Mouse (Mus musculus) neural tube, embryonic 10.5 days (tissue): ENCODE measurements around the gene Apod.
A peak's percentile ranks its signal among the peaks of the same experiment; 100 is the strongest.
"Not testable (repeated sequence)": the region's sequence is repeated elsewhere in the genome, so short reads cannot be mapped to it uniquely, and the experiment has no call there.

ENCODE experiments used
- DNase-seq: peaks from one replicate; pipeline ENCODE4 v3.0.0-alpha.2; 2017; ENCODE audit warnings: low spot score; ENCODE audit errors: extremely low spot score

The Apod gene

GRCm38 (mm10) chr16:31321501-31321900, 6.9 kb upstream of the Apod start:
- no peak for DNase-seq

- DNase-seq, result no peak
These were observed 6.3 kb upstream of the Apod start for GRCm38 (mm10) chr16:31320954-31321353.

GRCm38 (mm10) chr16:31319723-31320122, 5.1 kb upstream of the Apod start:
- not testable (repeated sequence) for DNase-seq

- no peak for DNase-seq
These were observed 4.7 kb upstream of the Apod start for GRCm38 (mm10) chr16:31319316-31319715.

GRCm38 (mm10) chr16:31318418-31318817, 3.8 kb upstream of the Apod start:
- DNase-seq, result no peak

- DNase-seq, result not testable (repeated sequence)
These were observed 1.9 kb upstream of the Apod start for GRCm38 (mm10) chr16:31316246-31317143.

GRCm38 (mm10) chr16:31315294-31315693, 686 bp upstream of the Apod start:
- DNase-seq, result no peak

- no peak for DNase-seq
These were observed 997 bp downstream of the Apod start for GRCm38 (mm10) chr16:31313611-31314010.

GRCm38 (mm10) chr16:31312296-31312695, 2.3 kb downstream of the Apod start:
- no peak for DNase-seq

GRCm38 (mm10) chr16:31305199-31305919, 9.2 kb downstream of the Apod start:
- no peak for DNase-seq

GRCm38 (mm10) chr16:31303276-31303675, 11.3 kb downstream of the Apod start:
- no peak for DNase-seq

- no peak for DNase-seq
These were observed 13.6 kb downstream of the Apod start for GRCm38 (mm10) chr16:31300883-31301532.

GRCm38 (mm10) chr16:31300467-31300866, 14.1 kb downstream of the Apod start:
- DNase-seq, result no peak

- DNase-seq, result peak; percentile 38
These were observed 14.7 kb downstream of the Apod start for GRCm38 (mm10) chr16:31299960-31300353.

- DNase-seq, result no peak
These were observed 15.2 kb downstream of the Apod start for GRCm38 (mm10) chr16:31299164-31299959.

- DNase-seq, result no peak
These were observed 17.5 kb downstream of the Apod start for GRCm38 (mm10) chr16:31297113-31297512.

GRCm38 (mm10) chr16:31293761-31294160, 20.8 kb downstream of the Apod start:
- DNase-seq, result no peak

- DNase-seq, result no peak
These were observed 23.8 kb downstream of the Apod start for GRCm38 (mm10) chr16:31290751-31291365.

- no peak for DNase-seq
These were observed 24.3 kb downstream of the Apod start for GRCm38 (mm10) chr16:31290281-31290680.

- DNase-seq, result no peak
These were observed 26.9 kb downstream of the Apod start for GRCm38 (mm10) chr16:31287712-31288111.
